Mouse (Mus musculus) midbrain, embryonic 10.5 days (tissue): Measurements from ENCODE around the gene Diexf. TPM values are rescaled to one million over a fixed set of nuclear protein-coding genes. Genes with fewer than 3 reads are reported as not detected.

ENCODE experiments used
- DNase-seq: peaks from one replicate; pipeline ENCODE4 v3.0.0-alpha.2; 2017; ENCODE audit warnings: low spot score
- H3K27ac ChIP-seq: fragments of 300-500 bp; sonication (generic); replicated peaks from 2 replicates; pipeline ENCODE4 v1.5.1; 2016; ENCODE audit warnings: mild to moderate bottlenecking
- H3K27me3 ChIP-seq: fragments of 300-500 bp; sonication (generic); 2 replicates; pipeline ENCODE4 v1.6.1; 2016; ENCODE audit warnings: low read depth, mild to moderate bottlenecking; ENCODE audit not compliant: poor library complexity, severe bottlenecking
- H3K36me3 ChIP-seq: fragments of 300-500 bp; sonication (generic); 2 replicates; pipeline ENCODE4 v1.6.1; 2016; ENCODE audit warnings: mild to moderate bottlenecking, moderate library complexity
- H3K4me1 ChIP-seq: fragments of 300-500 bp; sonication (generic); 2 replicates; pipeline ENCODE4 v1.6.1; 2016
- H3K4me3 ChIP-seq: fragments of 300-500 bp; sonication (generic); 2 replicates; pipeline ENCODE4 v1.5.1; 2016; ENCODE audit warnings: mild to moderate bottlenecking, moderate library complexity
- H3K9me3 ChIP-seq: fragments of 300-500 bp; sonication (generic); replicated peaks from 2 replicates; pipeline ENCODE4 v1.6.1; 2016; ENCODE audit warnings: mild to moderate bottlenecking
- WGBS: fragments of 180-500 bp; shearing (Covaris S2); methylation state at CpG from one replicate; pipeline ENCODE4 v1.1.7; 2016; 5-methylcytosine and 5-hydroxymethylcytosine counted together
- polyA plus RNA-seq: library from polyadenylated mRNA; unstranded; fragments of >200 nt; fragmentation: Nextera tagmentation; extraction: Ambion mirVana; gene quantifications from 2 replicates; pipeline ENCODE4 v1.2.1, GENCODE M21; 2016

The Diexf gene
- polyA plus RNA-seq, 1 experiment from 2014 or later = 8.8 TPM

GRCm38 (mm10) chr1:193131311-193131948, 1.4 kb upstream of the Diexf start:
- Histone ChIP-seq H3K4me3 (no peak overlapping the region), H3K4me1 (peaks cover 12% of the 10 kb centered on the region), H3K36me3 (peaks cover 19% of the 10 kb centered on the region), H3K27ac (no peak overlapping the region), H3K27me3 (no peaks in the 10 kb centered on the region), H3K9me3 (no peaks in the 10 kb centered on the region)
- 89% methylated on average over 6 of the region's 6 CpGs for WGBS
- no peak for DNase-seq

GRCm38 (mm10) chr1:193130839-193131238, 767 bp upstream of the Diexf start:
- no peaks in the 10 kb centered on the region for H3K27me3 ChIP-seq
- WGBS = 81% methylated on average over 8 of the region's 8 CpGs
- H3K4me1 ChIP-seq = peaks cover 12% of the 10 kb centered on the region
- peaks cover 25% of the 10 kb centered on the region for H3K36me3 ChIP-seq
- peak overlapping the region; percentile 98 for H3K4me3 ChIP-seq
- no peak for DNase-seq
- no peaks in the 10 kb centered on the region for H3K9me3 ChIP-seq
- peak overlapping the region; percentile 88 for H3K27ac ChIP-seq

GRCm38 (mm10) chr1:193130456-193130825, 369 bp upstream of the Diexf start:
- H3K9me3 ChIP-seq = no peaks in the 10 kb centered on the region
- peak overlapping the region; percentile 88 for H3K27ac ChIP-seq
- H3K27me3 ChIP-seq = no peaks in the 10 kb centered on the region
- 31% methylated on average over 11 of the region's 11 CpGs for WGBS
- peak overlapping the region; percentile 98 for H3K4me3 ChIP-seq
- DNase-seq = no peak
- H3K36me3 ChIP-seq = peaks cover 29% of the 10 kb centered on the region
- H3K4me1 ChIP-seq = peaks cover 12% of the 10 kb centered on the region

- Histone ChIP-seq H3K9me3 (no peaks in the 10 kb centered on the region), H3K4me1 (peaks cover 12% of the 10 kb centered on the region), H3K4me3 (peak overlapping the region; percentile 98), H3K27ac (peak overlapping the region; percentile 88), H3K27me3 (no peaks in the 10 kb centered on the region), H3K36me3 (peaks cover 40% of the 10 kb centered on the region)
- no peak for DNase-seq
- 32% methylated on average over 5 of the region's 5 CpGs for WGBS
Measured at GRCm38 (mm10) chr1:193129321-193129720, 751 bp downstream of the Diexf start.

GRCm38 (mm10) chr1:193128055-193128454, 2.0 kb downstream of the Diexf start:
- no peak for DNase-seq
- Histone ChIP-seq H3K9me3 (no peaks in the 10 kb centered on the region), H3K27me3 (no peaks in the 10 kb centered on the region), H3K27ac (no peak overlapping the region), H3K36me3 (peaks cover 53% of the 10 kb centered on the region), H3K4me1 (peaks cover 12% of the 10 kb centered on the region), H3K4me3 (no peak overlapping the region)
- WGBS = 94% methylated on average over 6 of the region's 6 CpGs

- Histone ChIP-seq H3K27me3 (no peaks in the 10 kb centered on the region), H3K4me3 (no peak overlapping the region), H3K9me3 (no peaks in the 10 kb centered on the region), H3K27ac (no peak overlapping the region), H3K4me1 (peaks cover 12% of the 10 kb centered on the region), H3K36me3 (peaks cover 75% of the 10 kb centered on the region)
- WGBS = 84% methylated on average over 4 of the region's 4 CpGs
- no peak for DNase-seq
Measured at GRCm38 (mm10) chr1:193125835-193126234, 4.2 kb downstream of the Diexf start.

GRCm38 (mm10) chr1:193123290-193123689, 6.8 kb downstream of the Diexf start:
- H3K27ac ChIP-seq = no peak overlapping the region
- WGBS = 93% methylated on average over 6 of the region's 6 CpGs
- peaks cover 98% of the 10 kb centered on the region for H3K36me3 ChIP-seq
- DNase-seq = no peak
- no peaks in the 10 kb centered on the region; the same call in 1 of the 2 replicates for H3K4me1 ChIP-seq
- no peaks in the 10 kb centered on the region for H3K9me3 ChIP-seq
- H3K27me3 ChIP-seq = no peaks in the 10 kb centered on the region
- H3K4me3 ChIP-seq = no peak overlapping the region

- no peak overlapping the region for H3K4me3 ChIP-seq
- WGBS = 93% methylated on average over 7 of the region's 7 CpGs
- no peaks in the 10 kb centered on the region; the same call in 1 of the 2 replicates for H3K4me1 ChIP-seq
- no peaks in the 10 kb centered on the region for H3K27me3 ChIP-seq
- no peak overlapping the region for H3K27ac ChIP-seq
- peaks cover 98% of the 10 kb centered on the region for H3K36me3 ChIP-seq
- no peak for DNase-seq
- no peaks in the 10 kb centered on the region for H3K9me3 ChIP-seq
Measured at GRCm38 (mm10) chr1:193122793-193123192, 7.3 kb downstream of the Diexf start.

GRCm38 (mm10) chr1:193112093-193112492, 18.0 kb downstream of the Diexf start:
- Histone ChIP-seq H3K4me3 (no peak overlapping the region), H3K36me3 (peaks cover 100% of the 10 kb centered on the region), H3K27ac (no peak overlapping the region), H3K9me3 (no peaks in the 10 kb centered on the region), H3K27me3 (no peaks in the 10 kb centered on the region), H3K4me1 (no peaks in the 10 kb centered on the region)
- WGBS = 95% methylated on average over 9 of the region's 9 CpGs
- DNase-seq = no peak

GRCm38 (mm10) chr1:193102996-193103395, 27.1 kb downstream of the Diexf start:
- H3K4me3 ChIP-seq = no peak overlapping the region
- 85% methylated on average over 3 of the region's 3 CpGs for WGBS
- H3K36me3 ChIP-seq = peaks cover 55% of the 10 kb centered on the region
- H3K9me3 ChIP-seq = no peaks in the 10 kb centered on the region
- H3K27me3 ChIP-seq = no peaks in the 10 kb centered on the region
- no peak for DNase-seq
- H3K4me1 ChIP-seq = no peaks in the 10 kb centered on the region
- no peak overlapping the region for H3K27ac ChIP-seq

GRCm38 (mm10) chr1:193102556-193102955, 27.5 kb downstream of the Diexf start:
- no peak overlapping the region for H3K27ac ChIP-seq
- no peak for DNase-seq
- no peaks in the 10 kb centered on the region for H3K4me1 ChIP-seq

GRCm38 (mm10) chr1:193102029-193102428, 28.0 kb downstream of the Diexf start:
- no peak for DNase-seq
- H3K4me3 ChIP-seq = no peak overlapping the region
- H3K27me3 ChIP-seq = no peaks in the 10 kb centered on the region
- H3K4me1 ChIP-seq = no peaks in the 10 kb centered on the region
- H3K36me3 ChIP-seq = peaks cover 45% of the 10 kb centered on the region
- H3K9me3 ChIP-seq = no peaks in the 10 kb centered on the region
- WGBS = 45% methylated on average over 4 of the region's 4 CpGs
- H3K27ac ChIP-seq = no peak overlapping the region

More at GRCm38 (mm10) chr1:193102556-193102955, 27.5 kb downstream of the Diexf start:
- WGBS = 85% methylated on average over 5 of the region's 5 CpGs
- Histone ChIP-seq H3K4me3 (no peak overlapping the region), H3K9me3 (no peaks in the 10 kb centered on the region), H3K27me3 (no peaks in the 10 kb centered on the region), H3K36me3 (peaks cover 50% of the 10 kb centered on the region)

- Histone ChIP-seq H3K4me1 (no peaks in the 10 kb centered on the region), H3K9me3 (no peaks in the 10 kb centered on the region), H3K27me3 (no peaks in the 10 kb centered on the region), H3K4me3 (no peak overlapping the region), H3K27ac (no peak overlapping the region), H3K36me3 (peaks cover 14% of the 10 kb centered on the region)
- no peak for DNase-seq
- WGBS = 83% methylated on average over 3 of the region's 3 CpGs
Measured at GRCm38 (mm10) chr1:193098946-193099345, 31.1 kb downstream of the Diexf start.
